Mouse (Mus musculus) stomach, embryonic 16.5 days (tissue): Measurements from ENCODE around the gene Mettl25. TPM values are rescaled to one million over a fixed set of nuclear protein-coding genes. Genes with fewer than 3 reads are reported as not detected.

Source experiments
- ATAC-seq: fragments of 200-750 bp; cut with Nextera tagmentation; 2 replicates; pipeline ENCODE4 v1.8.0; 2017; ENCODE audit warnings: moderate number of reproducible peaks, moderate TSS enrichment; ENCODE audit not compliant: insufficient read depth, low FRiP score
- H3K27ac ChIP-seq: fragments of 300-500 bp; sonication (generic); 2 replicates; pipeline ENCODE4 v1.5.1; 2014; ENCODE audit warnings: low read length
- H3K27me3 ChIP-seq: fragments of 300-500 bp; sonication (generic); 2 replicates; pipeline ENCODE4 v1.6.1; 2014; ENCODE audit warnings: low read length, control low read depth, mixed read lengths; ENCODE audit not compliant: control insufficient read depth, insufficient read depth
- H3K36me3 ChIP-seq: fragments of 300-500 bp; sonication (generic); 2 replicates; pipeline ENCODE4 v1.6.1; 2014; ENCODE audit warnings: low read length; ENCODE audit not compliant: control insufficient read depth, insufficient read depth
- H3K4me1 ChIP-seq: fragments of 300-500 bp; sonication (generic); 2 replicates; pipeline ENCODE4 v1.6.1; 2014; ENCODE audit warnings: low read length, control low read depth, mixed read lengths; ENCODE audit not compliant: control insufficient read depth, insufficient read depth
- H3K4me2 ChIP-seq: fragments of 300-500 bp; sonication (generic); 2 replicates; pipeline ENCODE4 v1.6.1; 2014; ENCODE audit warnings: low read depth, low read length, mixed read lengths
- H3K4me3 ChIP-seq: fragments of 300-500 bp; sonication (generic); replicated peaks from 2 replicates; pipeline ENCODE4 v1.5.1; 2014; ENCODE audit warnings: mild to moderate bottlenecking, low read length
- H3K9ac ChIP-seq: fragments of 300-500 bp; sonication (generic); 2 replicates; pipeline ENCODE4 v1.6.1; 2014; ENCODE audit warnings: low read length
- H3K9me3 ChIP-seq: fragments of 300-500 bp; sonication (generic); replicated peaks from 2 replicates; pipeline ENCODE4 v1.6.1; 2016; ENCODE audit warnings: low read length, control low read depth; ENCODE audit not compliant: control insufficient read depth
- WGBS: fragments of 180-500 bp; shearing (Covaris S2); extraction: QIAGEN DNeasy Blood & Tissue Kit; methylation state at CpG from one replicate; pipeline ENCODE4 v1.1.7; 2014; 5-methylcytosine and 5-hydroxymethylcytosine counted together
- polyA plus RNA-seq: library from polyadenylated mRNA; unstranded; fragments of >200 nt; fragmentation: Nextera tagmentation; extraction: Ambion mirVana; gene quantifications from 2 replicates; pipeline ENCODE4 v1.2.1, GENCODE M21; 2015

Mettl25 gene
- polyA plus RNA-seq, 1 experiment from 2014 or later: 11.3 TPM

GRCm38 (mm10) chr10:105760460-105760859 is 80.7 kb downstream of the Mettl25 start:
- no peak for ATAC-seq
- WGBS: 57% methylated on average over 2 of the region's 2 CpGs
- no peaks in the 10 kb centered on the region for H3K9me3 ChIP-seq
- H3K4me2 ChIP-seq: no peak overlapping the region
- H3K36me3 ChIP-seq: no peaks in the 10 kb centered on the region
- no peak overlapping the region for H3K27ac ChIP-seq
- no peak overlapping the region for H3K4me3 ChIP-seq
- no peaks in the 10 kb centered on the region for H3K27me3 ChIP-seq
- H3K4me1 ChIP-seq: no peaks in the 10 kb centered on the region
- no peak overlapping the region for H3K9ac ChIP-seq

GRCm38 (mm10) chr10:105760046-105760445 is 81.1 kb downstream of the Mettl25 start:
- Histone ChIP-seq H3K4me2 (no peak overlapping the region), H3K9ac (no peak overlapping the region)
- ATAC-seq: no peak

DNA sequence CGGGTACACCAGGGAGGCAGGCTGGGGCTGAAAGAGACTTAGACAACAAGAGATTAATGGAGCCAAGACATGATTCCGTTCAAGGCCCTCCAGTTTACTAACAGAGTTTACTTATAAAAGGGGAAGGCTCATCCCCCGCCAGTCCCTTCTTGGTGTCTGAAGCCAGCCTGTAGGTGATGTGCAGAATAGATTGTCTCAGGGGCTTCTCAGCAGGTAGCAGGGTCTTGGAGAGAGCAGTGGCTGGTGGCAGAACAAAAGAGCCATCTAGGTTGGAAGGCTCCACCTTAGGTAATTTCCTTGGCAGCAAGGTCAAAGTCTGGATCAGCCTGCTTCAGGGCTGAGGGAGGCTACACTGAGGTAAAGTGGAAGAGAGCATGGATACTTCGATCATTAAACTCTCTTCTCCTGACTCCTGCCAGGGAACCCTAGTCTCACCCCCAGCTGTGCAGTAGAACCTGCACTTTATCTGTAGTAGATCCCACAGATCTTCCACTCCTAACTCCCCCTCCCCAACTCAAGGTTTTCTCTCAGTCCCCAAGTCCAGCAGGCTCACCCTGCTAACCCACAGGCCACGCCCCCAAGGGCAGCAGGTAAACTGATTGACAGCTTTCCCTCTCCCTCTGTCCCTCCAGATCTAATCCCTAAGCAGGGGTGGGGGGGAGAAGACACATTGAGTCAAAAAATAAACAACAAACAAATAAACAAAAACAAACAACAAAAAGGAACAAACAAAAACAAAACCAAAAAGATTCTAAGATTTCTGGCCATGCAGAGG is 87.2 kb downstream of the Mettl25 start:
- no peak overlapping the region for H3K4me2 ChIP-seq
- no peak overlapping the region for H3K27ac ChIP-seq
- H3K36me3 ChIP-seq: no peaks in the 10 kb centered on the region
- no peak overlapping the region for H3K4me3 ChIP-seq
- WGBS: 71% methylated on average over 5 of the region's 5 CpGs
- no peaks in the 10 kb centered on the region for H3K4me1 ChIP-seq
- H3K9me3 ChIP-seq: no peaks in the 10 kb centered on the region
- ATAC-seq: no peak
- no peaks in the 10 kb centered on the region for H3K27me3 ChIP-seq
- H3K9ac ChIP-seq: no peak overlapping the region

More at GRCm38 (mm10) chr10:105760046-105760445, 81.1 kb downstream of the Mettl25 start:
- Histone ChIP-seq H3K9me3 (no peaks in the 10 kb centered on the region), H3K36me3 (no peaks in the 10 kb centered on the region), H3K27ac (no peak overlapping the region), H3K27me3 (no peaks in the 10 kb centered on the region), H3K4me3 (no peak overlapping the region), H3K4me1 (no peaks in the 10 kb centered on the region)
- 55% methylated on average over 7 of the region's 7 CpGs for WGBS

- H3K4me2 ChIP-seq: no peak overlapping the region
- no peaks in the 10 kb centered on the region for H3K27me3 ChIP-seq
- H3K27ac ChIP-seq: no peak overlapping the region
- H3K9me3 ChIP-seq: no peaks in the 10 kb centered on the region
- H3K4me1 ChIP-seq: no peaks in the 10 kb centered on the region
- no peaks in the 10 kb centered on the region for H3K36me3 ChIP-seq
- no peak overlapping the region for H3K4me3 ChIP-seq
- no peak overlapping the region for H3K9ac ChIP-seq
- no peak for ATAC-seq
- WGBS: 72% methylated on average over 1 of the region's 1 CpGs
Measured at GRCm38 (mm10) chr10:105746019-105746418, 95.2 kb downstream of the Mettl25 start.

DNA sequence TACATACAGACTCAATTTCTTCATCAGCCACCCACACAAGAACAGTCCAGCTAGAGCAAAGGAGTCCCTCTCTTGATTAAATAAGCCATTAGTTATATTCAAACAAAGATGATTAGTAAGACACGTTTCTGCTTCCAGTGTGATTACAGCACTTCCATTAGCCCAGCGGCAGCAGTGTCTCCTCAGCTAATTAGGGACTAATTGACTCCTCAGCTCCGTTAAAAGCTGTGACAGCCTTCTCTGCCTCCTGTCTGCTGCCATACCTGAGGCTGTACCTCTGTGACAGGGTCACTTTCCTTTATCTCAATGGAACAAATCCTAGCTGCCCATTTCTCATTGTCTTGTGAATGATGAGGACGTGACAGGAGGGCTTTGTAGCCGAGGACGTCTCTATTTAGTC is 99.4 kb downstream of the Mettl25 start:
- H3K27me3 ChIP-seq: no peaks in the 10 kb centered on the region
- WGBS: 58% methylated on average over 6 of the region's 6 CpGs
- H3K9me3 ChIP-seq: no peaks in the 10 kb centered on the region
- no peak overlapping the region for H3K9ac ChIP-seq
- H3K4me3 ChIP-seq: no peak overlapping the region
- no peak overlapping the region for H3K4me2 ChIP-seq
- no peaks in the 10 kb centered on the region for H3K36me3 ChIP-seq
- ATAC-seq: no peak
- no peak overlapping the region for H3K27ac ChIP-seq
- H3K4me1 ChIP-seq: no peaks in the 10 kb centered on the region; the same call in 1 of the 2 replicates

- Histone ChIP-seq H3K4me2 (no peak overlapping the region), H3K27me3 (no peaks in the 10 kb centered on the region), H3K9me3 (no peaks in the 10 kb centered on the region), H3K36me3 (no peaks in the 10 kb centered on the region), H3K4me1 (no peaks in the 10 kb centered on the region; the same call in 1 of the 2 replicates), H3K27ac (no peak overlapping the region), H3K4me3 (no peak overlapping the region), H3K9ac (no peak overlapping the region)
- peak; percentile 69 for ATAC-seq
- 43% methylated on average over 5 of the region's 5 CpGs for WGBS
Measured at GRCm38 (mm10) chr10:105738942-105739341, 102.2 kb downstream of the Mettl25 start.

- Histone ChIP-seq H3K36me3 (no peaks in the 10 kb centered on the region), H3K27me3 (no peaks in the 10 kb centered on the region), H3K4me3 (no peak overlapping the region), H3K4me2 (no peak overlapping the region), H3K27ac (no peak overlapping the region), H3K9ac (no peak overlapping the region), H3K9me3 (no peaks in the 10 kb centered on the region), H3K4me1 (no peaks in the 10 kb centered on the region)
- WGBS: 84% methylated on average over 2 of the region's 2 CpGs
- no peak for ATAC-seq
Measured at GRCm38 (mm10) chr10:105727798-105728197, 113.4 kb downstream of the Mettl25 start.

GRCm38 (mm10) chr10:105727353-105727752 is 113.8 kb downstream of the Mettl25 start:
- ATAC-seq: no peak
- H3K4me3 ChIP-seq: no peak overlapping the region
- 79% methylated on average over 6 of the region's 6 CpGs for WGBS

DNA sequence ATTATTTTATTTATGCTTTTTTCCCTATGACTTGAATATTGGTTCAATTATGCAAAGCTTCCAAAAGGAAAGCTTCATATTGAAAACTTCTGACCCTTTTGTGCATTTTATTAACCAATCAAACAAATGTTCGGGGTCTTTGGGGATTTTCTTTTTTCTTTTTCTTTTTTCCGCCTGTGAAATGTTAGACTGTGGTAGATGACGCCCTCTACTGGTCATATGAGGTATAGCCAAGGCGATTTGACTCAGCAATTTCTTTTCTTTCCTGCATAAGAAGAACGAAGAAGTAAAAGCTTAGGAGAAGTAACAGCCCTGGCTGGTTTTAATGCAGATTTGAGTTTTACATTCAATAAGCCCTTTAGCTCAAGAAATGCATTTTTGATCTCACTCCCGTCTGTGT is 126.3 kb downstream of the Mettl25 start:
- H3K4me2 ChIP-seq: no peak overlapping the region
- H3K9me3 ChIP-seq: no peaks in the 10 kb centered on the region
- no peaks in the 10 kb centered on the region for H3K36me3 ChIP-seq
- H3K4me3 ChIP-seq: no peak overlapping the region
- WGBS: 7% methylated on average over 6 of the region's 6 CpGs
- H3K27ac ChIP-seq: no peak overlapping the region
- H3K27me3 ChIP-seq: no peaks in the 10 kb centered on the region
- H3K4me1 ChIP-seq: no peaks in the 10 kb centered on the region
- no peak for ATAC-seq
- no peak overlapping the region for H3K9ac ChIP-seq

More at GRCm38 (mm10) chr10:105727353-105727752, 113.8 kb downstream of the Mettl25 start:
- no peaks in the 10 kb centered on the region for H3K36me3 ChIP-seq
- H3K27ac ChIP-seq: no peak overlapping the region
- no peaks in the 10 kb centered on the region for H3K27me3 ChIP-seq
- no peaks in the 10 kb centered on the region for H3K4me1 ChIP-seq
- H3K9ac ChIP-seq: no peak overlapping the region
- H3K4me2 ChIP-seq: no peak overlapping the region
- H3K9me3 ChIP-seq: no peaks in the 10 kb centered on the region
